Mouse (Mus musculus) olfactory bulb, adult 2 months (tissue): Measurements from ENCODE around the gene Alkbh2.

Source experiments
- CTCF ChIP-seq: fragments of 200-500 bp; IDR thresholded peaks from 2 replicates; pipeline ENCODE4 v1.5.1; 2012; ENCODE audit warnings: low read depth, mild to moderate bottlenecking, low read length, moderate library complexity; ENCODE audit not compliant: insufficient read depth
- POLR2A ChIP-seq: fragments of 200-500 bp; IDR thresholded peaks from 2 replicates; pipeline ENCODE4 v1.6.1; 2012; ENCODE audit warnings: mild to moderate bottlenecking, low read depth, low read length, moderate library complexity; ENCODE audit not compliant: insufficient read depth

- TF ChIP-seq POLR2A (no peak), CTCF (no peak)
Observed at GRCm38 (mm10) chr5:114131521-114131840, 3.5 kb upstream of the Alkbh2 start.
